Mouse (Mus musculus): ENCODE measurements around the gene Cks1b.

Gene Cks1b

DNA sequence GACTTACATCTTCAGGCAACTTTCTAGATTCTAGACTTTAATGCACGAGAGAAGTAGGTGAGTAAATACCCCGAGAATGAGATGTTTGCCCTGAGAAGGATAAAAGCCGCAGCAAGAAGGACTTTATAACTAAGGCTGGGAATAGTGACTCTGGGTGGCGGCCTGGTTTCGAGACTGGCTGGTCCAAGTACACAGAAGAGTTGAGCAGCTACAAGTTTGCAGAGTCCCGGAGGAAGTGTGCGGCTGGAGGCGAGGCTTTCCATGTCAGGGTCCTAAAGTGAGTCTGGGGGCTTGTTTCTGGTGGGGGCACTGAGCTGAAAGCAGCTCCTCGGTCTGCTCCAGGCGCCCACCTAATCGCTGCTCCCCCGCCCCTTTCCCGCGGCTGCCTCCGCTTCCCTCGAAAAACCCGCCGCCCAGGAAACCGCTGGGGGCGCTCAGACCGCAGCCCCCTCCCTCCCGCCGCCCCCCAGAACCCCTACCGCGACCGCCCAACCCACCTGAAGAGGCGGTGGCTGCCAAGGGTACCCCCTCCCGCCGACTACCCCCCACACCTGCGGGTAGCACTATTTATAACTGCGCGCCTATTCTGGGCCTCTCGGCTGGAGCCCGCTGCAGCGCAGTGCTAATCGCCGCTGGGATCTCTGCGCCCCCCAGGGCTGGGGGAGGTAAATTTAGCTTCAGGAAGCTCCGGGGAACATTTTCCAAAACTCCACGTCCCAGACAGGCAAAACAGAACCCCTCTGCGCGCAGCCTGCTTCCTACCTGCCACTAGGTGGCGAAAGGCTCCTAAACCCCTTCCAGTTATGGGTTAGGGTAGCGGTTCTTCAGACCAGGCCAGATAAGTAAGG, 22.2 kb downstream of the Cks1b start:
- in situ Hi-C loops (cut with MboI, MseI) = no loop called here

DNA sequence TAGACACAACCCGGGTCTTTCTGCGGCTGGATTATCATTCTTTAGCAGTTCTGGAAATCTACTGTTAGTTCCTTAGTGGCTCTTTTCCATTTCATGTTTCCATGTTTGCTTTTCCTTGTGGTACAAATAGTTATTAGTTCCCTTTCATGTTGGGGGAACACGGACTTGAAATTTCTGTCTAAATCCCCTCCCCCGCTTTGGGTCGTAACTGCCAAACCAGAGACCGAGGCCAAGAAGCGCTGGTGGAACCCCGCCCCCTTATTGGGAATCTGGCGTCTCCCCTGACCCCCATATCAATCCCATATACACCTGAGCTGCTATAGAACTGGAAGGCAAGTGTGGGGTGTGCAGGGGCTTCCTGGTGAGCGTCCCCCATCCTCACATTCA, 22.8 kb downstream of the Cks1b start:
- in situ Hi-C loops (cut with MboI, MseI) = no loop called here

DNA sequence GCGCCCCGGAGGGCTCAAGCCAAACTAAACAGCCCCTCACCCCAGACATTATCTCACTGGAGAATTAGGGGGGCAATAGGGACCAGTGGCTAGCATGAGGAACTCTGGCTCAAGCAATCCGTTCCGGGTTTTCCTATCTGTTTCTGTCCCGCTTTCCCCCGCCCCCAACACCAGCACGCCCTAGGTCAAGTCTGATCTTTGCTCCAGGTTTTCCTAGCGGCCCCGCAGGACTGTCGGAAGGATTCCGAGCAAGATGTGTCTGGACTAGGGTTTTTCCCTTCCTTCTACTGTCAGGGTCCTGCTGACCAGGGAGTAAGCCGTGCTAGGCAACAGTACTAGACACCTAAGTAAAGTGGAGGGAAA, 23.3 kb downstream of the Cks1b start:
- in situ Hi-C loops (cut with MboI, MseI) = no loop called here

DNA sequence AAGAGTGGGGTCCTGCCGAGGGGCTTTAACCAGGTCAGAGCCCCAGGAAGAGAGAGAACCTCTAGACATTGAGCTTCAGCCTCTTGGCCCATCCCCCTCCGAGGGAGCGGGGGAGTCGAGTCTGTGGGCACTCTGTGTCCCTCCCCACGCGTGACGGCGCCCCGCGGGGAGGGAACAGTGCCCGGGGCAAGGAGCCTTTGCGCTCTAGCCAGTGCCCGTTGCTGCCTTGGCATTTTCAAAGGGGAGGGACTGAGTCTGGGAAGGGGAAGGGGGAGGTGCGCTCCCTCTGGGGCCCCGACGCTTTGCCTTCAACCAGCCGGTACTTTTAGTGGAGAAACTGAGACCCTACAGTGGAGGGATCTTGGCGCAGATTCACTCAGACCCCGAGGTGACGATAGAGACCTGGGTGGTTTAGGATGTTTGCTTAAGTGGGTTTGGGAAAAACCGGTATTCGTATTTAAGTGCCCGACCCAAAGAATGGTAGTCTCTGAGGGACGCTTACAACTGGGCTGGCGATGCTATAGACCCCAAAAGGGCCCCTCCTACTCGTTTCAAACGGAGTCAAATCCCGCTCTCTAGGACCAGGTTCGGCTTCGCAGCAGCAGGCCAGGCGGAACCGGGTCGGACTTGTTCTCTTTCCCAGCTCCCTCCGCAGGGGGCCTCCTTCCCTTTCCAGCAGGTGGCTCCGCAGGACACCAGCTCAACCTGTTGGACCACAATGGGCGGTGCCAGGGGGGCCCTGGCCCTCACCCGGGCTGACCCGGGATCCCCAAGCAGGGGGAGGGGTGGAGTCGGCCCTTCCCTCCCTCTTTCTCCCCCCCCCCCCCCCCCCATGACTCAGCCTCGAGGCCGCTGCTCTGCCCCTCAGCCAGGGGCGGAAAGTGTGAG, 23.9 kb downstream of the Cks1b start, which contains the start of gene Zbtb7b:
Gene Zbtb7b (minus strand): TSS at position 771 of the 888 bp plus-strand sequence.
- in situ Hi-C loops (cut with MboI, MseI) = no loop called here

DNA sequence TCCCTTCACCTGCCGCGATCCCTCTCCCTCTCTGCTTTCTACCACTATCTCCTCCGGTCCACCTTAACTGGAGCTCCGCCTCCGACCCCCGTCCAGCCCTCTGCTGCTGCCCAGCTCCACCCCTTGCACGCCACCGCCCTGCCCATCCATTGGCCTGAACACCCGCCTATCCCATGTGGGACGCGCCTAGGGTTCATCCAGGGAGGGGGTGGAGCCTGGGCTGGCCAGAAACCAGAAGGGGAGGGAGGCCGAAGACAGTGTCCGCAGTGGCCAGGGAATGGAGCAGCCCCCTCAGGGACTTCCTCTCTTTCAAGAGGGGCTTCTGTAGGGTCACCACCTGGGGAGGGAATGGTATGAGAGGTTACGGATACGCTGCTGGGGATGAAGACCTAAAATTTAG, 24.6 kb downstream of the Cks1b start:
- in situ Hi-C loops (cut with MboI, MseI) = no loop called here

DNA sequence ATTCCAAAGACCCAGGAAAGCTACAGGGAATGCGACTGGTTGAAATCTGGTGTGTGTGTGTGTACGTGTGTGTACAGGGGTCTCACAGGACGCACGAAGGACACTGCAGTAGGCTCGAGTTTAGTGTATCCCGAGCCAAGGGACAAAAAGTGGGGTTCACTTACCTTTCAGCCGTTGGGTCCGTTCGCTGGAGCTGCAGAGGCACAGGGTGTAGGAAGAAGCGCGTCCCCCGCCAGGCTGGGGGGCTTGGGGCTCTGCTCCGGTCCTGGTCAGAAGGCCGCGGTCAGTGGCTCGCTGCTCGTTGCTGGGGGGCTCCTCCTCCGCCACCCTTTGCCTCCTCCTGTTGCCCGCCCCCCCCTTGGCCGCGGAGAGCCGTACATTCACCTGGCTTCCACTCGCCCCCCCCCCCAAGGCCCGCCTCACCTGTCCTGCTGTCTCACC, 25.3 kb downstream of the Cks1b start:
- in situ Hi-C loops (cut with MboI, MseI) = no loop called here

DNA sequence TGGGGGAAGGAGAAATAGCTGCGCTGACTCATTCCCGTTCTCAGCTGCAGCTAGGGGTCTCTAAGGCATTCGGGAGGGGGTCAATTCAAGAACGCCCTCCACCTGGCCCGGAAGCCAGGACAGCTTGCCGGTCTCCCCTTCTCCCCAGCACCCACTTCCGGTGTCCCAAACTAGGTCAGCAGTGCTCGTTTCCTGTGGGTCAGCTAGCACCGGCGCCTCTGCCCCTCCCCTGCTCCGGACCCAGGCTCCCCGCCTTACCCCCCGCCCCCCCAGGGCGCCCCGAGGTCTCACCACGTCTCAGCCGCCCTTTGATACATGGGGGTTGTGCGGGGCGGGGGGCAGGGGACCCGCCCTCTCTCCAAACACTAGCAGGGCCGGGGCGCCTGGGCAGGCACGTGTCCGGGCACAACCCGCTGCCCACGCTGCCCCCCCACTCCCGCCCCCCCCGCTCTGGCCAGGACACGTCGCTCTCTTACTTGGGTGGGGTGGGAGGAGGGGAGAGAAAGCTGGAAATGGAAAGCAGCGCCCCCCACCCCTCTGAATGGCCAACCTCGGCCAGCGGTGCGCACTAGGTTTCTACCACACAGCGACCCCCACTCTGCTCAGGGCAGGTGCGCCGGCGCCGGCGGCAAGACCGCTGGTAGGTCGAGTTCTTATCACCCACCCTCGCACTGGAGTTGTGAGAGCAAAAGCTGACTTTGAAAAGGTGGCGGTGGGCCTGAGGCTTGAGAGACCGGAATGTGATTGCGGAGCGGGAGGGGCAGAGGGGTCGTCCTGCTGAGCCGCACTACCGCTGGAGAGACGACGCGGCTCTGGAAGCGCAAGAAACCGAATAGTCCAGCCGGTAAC, 26.3 kb downstream of the Cks1b start:
- in situ Hi-C loops (cut with MboI, MseI) = no loop called here

DNA sequence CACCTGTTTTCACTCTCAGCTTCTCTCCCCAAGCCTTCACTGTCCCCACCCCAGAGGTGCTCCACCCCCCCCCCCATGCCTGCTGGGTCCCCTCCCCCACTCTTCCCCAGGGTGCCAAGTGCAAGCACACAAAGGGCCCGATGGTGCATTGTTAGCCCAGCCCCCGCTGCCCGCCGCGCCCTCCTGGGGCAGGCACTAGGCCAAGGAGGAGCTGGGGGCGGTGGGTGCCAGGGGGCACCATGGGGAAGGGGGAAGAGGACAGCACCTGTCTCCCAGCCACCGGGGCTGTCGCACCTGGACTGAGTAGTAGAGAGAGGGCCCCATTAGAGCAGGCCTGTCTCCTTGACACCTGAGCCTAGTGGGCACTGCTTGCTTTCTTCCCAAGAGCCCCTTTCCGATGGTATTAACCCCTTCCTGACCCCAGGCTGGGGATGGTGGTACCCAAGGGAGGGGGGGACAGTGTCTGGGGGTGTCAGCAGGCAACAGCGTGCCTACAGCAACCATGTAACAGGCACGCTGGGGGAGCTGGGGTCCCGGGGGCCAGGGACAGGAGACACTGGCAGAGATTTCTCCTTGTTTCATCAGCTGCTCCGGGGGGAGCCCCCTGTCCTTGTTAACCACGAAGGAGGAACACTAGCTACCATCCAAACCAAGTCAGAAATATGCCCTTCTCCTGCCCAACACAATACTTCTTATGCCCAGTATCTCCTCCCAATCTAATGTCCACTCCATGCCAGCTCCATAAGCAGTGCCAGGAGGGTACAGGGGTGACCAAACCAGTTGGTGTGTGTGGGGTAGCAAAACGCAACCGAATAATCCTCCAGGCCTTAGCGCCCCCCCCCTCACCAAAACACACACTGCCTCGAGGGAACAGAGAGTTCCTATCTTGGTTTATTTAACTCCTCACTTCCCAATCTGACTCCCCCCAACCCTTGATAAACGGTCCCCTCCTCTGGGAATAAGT, 27.2 kb downstream of the Cks1b start:
- in situ Hi-C loops (cut with MboI, MseI) = no loop called here

DNA sequence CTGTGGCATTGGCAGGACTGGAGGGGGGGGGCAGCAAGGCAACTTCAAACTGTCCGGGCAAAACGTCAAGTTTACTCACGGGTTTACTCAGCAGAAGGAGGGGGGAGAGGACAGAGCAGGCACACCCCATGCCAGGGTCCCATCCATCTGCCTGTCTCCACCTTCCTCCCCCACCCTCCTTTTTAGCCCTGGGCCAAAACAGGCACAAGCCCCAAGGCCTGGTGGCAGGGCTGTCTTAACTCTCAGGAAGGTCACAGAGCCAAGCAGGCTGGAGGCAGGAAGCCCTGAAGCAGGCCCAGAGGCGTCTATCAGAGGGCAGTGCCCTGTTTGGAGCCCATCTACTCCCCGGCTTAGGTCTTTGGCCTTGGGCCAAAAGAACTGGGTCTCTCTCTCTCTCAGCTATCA, 28.1 kb downstream of the Cks1b start:
- in situ Hi-C loops (cut with MboI, MseI) = no loop called here

DNA sequence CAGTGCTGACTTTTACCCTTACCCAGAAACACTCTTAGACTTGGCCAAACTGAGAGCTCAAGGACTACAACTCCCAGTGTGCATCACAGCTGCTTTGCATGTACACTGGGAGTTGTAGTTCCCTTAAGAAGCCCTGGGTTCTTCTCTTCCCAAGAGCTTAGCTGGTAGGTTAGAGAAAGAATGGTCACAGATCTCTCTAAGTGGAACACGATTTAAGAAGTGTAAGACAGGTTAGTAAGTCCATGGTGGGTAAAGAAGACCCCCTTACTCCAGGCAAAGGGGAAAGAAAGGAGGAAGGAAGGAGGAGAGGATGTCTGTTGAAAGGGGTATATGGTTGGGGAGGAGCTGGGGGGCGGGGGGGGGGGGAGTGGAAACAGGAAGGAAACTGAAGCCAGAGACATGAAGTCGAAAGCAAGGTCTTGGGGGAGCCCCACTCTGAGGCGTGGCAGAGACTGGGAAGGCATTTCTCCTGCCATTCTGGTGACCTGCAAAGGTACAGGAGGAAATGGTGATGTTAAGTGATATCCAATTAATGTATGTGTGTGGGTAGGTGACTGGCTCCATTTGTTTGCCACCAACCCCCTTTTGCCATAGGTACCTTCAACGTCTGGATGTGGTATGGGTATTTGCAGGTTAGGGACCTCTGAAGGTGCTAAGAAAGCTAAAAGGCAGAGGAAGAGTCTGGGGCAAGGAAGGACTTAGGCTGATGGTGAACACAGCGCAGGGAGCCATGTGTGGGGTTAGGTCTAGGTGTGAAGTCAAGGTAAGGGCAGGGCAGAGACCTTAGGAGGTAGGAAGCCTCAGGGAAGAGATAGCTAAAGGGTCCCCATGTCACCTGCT, 29.1 kb downstream of the Cks1b start:
- in situ Hi-C loops (cut with MboI, MseI) = no loop called here

DNA sequence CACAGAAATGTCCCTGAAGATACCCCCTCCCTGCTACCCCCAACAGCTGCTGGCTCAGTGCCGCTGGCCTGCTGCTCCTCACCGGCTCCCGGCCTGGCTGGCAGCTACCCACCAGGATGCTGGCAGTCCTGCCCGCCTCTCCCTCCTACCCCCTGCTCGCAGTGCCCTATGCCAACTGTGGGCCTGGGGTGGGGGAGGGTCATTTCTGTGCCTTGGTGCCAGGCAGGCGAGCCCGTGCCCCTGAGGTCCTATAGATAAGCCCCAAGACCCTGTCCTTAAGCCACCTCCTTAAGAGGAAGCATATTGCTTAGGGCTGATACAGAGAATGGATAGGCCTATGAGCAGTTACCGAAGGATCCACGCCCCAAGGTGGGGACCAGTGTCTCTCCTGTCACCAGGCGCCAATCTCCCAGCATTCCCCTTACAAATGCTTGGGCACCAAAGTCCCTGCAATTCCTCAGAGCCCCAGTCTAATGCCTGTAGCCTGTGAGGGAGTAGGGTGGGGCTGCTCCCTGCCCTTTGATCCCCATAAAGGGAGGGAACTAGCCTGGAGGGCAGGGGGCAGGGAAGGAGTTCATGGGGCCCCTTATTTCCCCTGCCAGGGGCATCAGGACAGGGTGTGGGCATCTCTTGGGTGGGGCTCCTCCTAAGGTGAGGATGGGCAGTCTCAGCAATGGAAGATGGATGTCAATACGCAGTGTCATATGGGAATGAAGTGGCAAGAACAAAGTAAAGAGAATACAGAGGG, 29.9 kb downstream of the Cks1b start:
- in situ Hi-C loops (cut with MboI, MseI) = no loop called here

DNA sequence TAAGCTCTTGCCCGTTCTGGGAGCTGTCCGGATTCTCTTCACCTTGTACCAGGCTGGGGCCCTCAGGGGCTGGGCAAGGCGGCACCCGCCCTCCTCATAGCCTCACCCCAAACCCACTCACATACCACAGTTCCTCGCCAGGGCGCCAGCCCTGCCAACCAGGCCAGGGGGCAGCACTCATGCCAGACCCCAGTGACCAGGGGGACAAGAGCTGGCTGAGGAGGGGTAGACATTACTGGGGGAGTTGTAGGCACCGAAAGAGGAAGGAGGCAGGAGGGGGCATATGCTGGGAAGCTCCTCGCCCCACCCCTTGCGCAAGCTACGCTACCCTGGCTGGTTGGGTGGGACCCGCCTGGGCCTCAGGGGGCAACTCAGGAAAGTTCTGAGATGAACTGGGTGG, 30.6 kb downstream of the Cks1b start:
- in situ Hi-C loops (cut with MboI, MseI) = no loop called here

DNA sequence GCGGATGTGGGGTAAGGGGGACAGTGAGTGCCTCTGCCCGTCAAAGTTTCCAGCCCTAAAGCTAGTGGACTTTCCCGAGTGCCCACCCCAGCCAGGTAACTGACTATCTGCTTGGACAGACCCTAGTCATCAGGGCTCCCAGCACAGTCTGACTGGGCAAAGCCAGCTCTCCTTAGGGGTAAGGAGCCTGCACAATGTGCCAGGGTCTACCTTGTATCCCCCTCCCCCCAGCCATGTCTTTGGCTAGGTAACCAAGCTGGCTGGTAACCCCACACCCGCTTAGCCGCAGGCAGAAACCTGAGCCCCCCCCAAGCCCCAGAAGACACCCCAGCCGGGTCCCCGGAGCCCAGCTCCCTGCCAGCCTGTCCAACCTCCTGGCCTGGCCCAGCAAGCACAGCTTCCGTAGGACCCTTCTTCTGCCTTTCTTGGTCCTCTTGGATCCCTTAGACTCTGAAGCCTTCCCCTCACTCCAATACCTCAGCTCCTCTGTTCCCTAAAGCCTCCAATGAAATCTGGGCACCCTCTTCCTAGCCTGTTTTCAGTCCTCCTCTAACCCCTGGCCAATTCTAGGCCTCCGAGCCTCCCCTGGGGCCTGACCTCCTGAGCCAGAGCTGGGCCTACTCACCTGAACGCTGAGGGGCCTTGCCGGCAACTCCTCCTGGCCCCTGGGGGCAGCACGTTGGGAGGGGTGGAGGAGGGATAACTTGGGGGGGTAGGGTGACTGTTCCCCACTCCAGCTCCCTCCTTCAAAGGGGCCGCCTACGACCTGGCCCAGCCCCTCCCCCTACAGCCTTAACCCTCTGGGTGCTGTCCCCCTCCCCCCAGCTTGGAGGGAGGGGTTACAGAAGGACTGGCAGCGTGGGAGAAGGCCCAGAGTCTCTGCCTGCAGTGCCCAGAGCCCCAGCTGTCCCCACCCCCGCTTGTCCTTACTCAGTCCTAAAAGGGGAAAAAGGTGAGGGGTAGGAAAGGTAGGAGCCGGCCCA, 31.5 kb downstream of the Cks1b start:
- in situ Hi-C loops (cut with MboI, MseI) = no loop called here

DNA sequence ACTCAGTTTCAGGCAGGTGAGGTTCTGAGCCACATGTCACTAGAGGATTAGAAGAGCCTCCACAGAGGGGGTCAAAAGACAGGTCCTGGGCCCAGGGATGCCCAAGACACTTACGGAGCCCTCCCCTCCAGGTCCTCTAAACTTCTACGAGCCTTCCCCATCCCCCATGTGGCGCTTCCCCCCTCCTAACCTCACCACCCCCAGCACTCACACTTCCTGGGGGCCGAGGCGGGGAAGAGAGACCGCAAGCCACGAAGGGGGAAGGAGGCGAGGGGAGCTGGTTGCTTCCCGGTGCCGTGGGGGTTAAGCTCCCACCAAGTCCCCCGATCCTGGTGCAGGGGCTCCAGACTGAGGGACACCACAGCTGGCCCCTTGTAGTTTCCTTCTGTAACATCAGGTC, 32.7 kb downstream of the Cks1b start:
- in situ Hi-C loops (cut with MboI, MseI) = no loop called here

DNA sequence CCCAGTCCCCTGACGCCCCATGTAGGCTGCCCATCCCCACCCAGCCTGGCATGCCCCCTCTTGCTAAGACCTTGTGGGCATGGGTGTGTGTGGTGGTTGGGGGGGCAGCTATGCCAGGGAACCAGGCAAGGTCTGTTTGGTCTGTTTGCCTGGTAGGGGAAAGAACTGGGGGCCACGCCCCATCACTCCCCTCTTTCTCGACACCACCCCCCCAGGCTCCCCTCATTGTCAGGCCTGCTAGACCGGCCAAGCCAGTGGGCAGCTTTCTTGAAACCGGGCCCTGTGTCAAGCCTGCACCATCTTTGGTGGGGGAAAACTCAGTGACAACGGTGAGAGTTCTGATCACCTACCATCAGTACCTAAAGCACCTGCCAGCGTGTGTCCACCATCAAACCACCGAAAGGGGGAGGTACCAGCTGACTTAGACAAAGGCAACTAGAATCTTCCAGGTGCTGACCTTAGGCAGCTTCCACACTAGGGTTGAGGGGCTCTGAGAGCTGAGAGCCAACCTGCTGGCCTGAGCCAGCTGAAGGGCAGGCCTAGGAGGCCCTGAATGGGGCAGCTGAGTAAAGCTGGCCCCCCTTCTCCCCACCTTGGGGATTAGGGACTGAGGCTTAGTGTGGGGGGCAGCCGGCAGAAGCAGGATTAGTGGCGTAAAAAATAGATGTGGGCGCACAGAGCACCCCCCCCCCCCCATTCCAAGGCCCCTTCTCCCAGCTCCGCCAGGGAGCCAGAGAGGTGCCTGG, 33.7 kb downstream of the Cks1b start:
- in situ Hi-C loops (cut with MboI, MseI) = no loop called here

DNA sequence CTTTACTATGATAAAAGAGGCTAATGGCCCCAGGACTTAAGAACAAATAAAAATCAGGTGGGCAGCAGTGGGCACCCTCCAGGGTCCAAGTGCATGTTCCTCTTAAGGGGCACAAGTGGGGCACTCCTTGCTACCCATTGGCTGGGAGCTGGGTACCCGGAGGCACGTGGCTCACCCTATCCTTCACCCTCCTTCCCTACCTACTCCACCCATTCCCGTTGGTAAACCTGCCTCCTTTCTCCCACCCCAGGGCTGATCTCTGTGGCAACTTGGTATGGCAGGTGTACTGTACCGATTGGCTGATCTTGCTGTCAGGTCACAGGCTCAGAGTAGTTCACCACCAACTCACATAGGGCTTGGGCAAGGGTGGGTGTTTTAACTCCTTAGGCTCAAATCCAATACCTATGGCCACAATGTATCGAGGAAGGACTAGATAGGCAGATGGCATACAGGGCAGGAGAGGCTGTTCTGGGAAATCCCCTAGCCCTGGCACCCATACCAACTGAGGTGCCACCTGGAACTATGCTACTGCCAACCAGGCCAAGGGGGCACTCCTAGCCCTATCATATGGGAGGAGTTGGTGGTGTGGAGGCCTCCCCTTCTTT, 34.4 kb downstream of the Cks1b start:
- in situ Hi-C loops (cut with MboI, MseI) = no loop called here

DNA sequence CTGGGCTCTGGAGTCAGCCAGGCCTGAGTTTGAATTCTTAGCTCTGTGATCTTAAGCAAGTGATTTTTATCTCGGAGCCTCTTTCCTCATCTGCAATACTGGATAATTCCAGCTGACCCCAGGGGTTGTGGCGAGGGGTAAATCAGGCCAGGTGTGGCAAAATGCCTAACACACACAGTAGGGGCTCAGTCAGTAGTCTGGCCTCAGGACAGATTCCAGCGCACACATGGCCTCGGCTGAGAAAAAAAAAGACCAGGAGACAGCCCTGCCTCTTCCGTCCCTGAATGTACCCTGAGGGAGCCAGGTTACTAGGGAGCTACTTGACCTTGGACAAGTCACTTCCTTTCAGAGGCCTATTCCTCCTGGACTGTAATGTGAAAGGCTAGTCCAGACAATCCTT, 35.2 kb downstream of the Cks1b start:
- in situ Hi-C loops (cut with MboI, MseI) = no loop called here

All from T-helper 1 cell (primary cell).